Mouse (Mus musculus) frontal cortex, adult 2 months (tissue): ENCODE results near the gene Rbm5. TPM values are rescaled to one million over a fixed set of nuclear protein-coding genes. Genes with fewer than 3 reads are reported as not detected.

ENCODE experiments used
- DNase-seq, 2 experiments: peaks; one replicate each; pipeline ENCODE4 v3.0.0; 2022; ENCODE audit warnings: low spot score in 1 of 2; ENCODE audit errors: extremely low spot score in 1 of 2
- polyA plus RNA-seq: library from polyadenylated mRNA; depleted of rRNA; stranded (reverse); fragments of >200 nt; gene quantifications from 2 replicates; pipeline ENCODE4 v1.2.3, GENCODE M21; 2012

Gene Rbm5
- polyA plus RNA-seq, 1 experiment = 180 TPM

DNA sequence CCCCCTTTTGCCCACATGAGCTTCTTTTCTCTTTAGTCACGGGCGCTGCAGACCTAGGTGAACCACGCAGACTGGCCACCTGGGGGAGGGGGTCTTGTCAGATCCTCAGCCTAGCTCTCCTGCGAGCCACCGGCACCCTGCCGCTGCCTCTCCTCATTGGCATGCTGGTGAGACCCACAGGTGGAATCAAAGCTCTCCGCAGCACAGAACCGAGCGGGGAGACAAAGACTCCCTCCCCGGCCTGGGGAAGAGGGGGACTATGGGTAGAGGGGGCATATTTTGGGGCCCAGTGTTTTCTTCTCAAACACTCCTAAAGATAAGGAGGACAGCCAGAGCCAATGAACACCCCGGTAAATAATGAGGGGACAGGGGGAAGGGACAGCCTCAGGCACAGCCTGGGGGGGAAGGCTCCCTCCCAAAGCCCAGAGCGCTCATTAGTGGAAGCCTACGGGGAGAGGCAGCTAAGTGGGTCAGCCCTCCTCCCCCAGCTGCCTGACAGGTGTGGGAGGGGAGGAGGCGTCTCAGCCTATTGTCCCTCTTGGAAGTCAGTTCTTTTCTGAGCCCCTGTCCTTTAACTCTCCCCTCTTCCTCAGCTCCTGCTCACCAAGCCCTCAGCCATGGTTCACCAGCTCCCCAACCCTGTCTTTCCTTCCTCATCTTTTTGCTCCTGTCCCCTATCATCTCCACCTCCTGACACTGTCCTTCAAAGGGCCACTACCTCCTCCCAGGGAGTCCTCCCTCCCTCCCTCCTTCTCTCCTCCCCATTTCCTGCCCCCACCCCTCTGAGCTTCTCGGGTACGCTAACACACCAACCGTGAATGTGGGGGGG, 35.2 kb downstream of the Rbm5 start:
- no peak for DNase-seq

DNA sequence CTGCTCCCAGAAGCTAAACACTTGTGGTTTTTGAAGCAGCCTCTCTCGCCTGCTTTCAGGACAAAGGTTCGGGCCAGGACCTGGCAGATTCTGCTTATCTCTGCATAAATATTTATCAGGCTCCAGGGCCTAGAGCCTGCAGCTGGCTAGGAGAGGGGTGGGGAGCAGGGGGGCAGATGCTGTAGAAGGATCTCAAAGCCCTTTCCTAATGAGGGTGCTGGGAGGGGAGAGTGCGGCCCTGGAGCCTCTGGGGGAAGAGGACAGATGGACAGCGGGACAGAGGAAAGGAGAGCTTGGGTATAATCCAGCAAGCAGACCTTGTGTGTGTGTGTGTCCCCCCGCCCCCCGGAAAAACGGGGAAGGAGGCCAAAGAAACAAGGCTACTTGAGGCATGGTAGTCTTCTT, 36.2 kb downstream of the Rbm5 start:
- no peak for DNase-seq

DNA sequence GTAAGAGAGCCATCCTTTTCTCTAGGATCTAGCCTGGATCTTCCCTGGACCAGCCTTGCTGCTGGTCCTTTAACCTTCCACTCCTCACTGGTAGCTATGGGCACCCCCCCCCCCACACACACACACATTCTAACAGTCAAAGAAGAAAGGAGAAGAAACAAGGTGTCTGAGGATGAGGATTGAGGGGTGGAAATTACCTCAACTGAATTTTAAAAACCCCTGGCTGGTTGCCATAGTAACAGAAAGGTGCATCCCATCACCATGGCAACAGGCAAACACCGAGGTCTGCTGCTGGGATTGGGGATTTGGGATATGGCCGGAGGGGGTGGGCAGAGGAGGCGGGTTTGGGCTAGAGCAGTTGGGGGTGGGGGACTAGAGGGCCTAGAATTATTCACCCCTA, 41.1 kb downstream of the Rbm5 start:
- no peak for DNase-seq

DNA sequence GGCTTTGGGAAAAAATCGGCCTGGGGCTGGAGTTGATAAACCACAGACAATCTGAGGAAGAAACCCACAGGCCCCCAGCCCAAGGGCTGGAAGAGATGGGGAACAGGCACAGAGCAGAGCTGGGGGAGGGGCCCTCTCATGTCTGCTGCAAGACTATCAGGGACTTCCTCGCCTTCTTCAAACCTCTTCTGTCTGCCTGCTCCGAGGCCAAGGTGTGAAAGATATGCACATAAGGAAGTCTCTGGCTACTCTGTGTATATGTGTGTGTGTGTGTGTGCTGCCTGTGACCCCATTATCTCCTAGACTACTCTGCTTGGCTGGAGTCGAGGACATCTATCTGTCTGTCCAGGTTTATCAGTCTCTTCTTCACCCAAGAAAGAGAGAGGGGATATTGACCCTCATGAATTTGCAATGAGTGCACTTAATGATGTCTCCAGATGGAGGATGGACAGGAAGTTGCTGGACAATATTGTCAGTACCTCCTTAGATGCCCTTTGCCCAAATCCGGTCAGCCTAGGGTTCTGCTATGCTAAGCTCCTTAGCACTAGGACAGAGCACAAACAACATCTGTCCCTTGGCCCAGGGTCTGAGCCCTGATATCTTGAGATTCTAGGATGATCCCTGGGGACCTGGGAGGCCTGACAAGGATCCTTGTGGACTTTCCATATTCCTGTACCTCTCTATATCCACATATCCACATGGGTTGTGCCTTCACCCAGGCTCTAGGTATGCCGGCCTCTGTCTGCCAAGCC, 41.7 kb downstream of the Rbm5 start:
- DNase-seq = no peak

DNA sequence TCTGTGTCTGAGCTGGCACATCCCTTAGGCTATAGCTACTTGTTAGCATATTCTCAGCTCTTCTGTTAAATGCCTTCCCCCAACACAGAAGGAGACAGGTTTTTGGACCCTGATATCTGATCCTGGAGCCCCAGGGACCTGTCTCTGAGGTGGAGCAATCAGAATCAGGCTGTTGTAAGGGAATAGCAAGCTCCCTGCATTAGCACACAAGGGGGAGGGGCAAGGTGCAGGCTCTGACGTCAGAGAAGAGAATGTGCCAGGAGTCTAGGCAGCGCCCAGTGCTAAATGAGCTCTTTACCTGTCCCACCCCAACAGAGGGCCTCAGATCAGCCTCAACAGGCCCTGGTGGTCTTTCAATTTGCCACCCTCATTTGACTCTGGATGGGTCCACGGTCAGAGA, 43.8 kb downstream of the Rbm5 start:
- DNase-seq = no peak

DNA sequence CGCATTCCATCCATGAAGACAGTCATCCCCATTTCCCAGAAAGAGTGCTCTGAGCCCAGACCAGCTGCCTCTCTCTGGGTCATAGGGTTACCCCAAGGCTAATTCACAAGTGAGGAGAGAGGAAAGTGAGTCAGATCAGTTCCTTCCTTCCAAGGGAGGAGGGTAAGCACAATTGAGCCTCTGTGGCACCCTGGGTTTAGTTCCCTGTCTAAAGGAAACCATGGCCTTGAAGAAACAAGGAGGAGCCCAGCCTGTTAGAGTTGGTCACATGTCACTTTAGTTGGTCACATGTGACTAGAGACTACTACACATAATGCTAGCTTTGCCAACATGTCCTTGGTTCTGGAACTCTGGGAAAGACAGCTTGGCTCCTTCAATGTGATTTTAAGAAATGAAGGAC, 46.0 kb downstream of the Rbm5 start:
- no peak for DNase-seq

DNA sequence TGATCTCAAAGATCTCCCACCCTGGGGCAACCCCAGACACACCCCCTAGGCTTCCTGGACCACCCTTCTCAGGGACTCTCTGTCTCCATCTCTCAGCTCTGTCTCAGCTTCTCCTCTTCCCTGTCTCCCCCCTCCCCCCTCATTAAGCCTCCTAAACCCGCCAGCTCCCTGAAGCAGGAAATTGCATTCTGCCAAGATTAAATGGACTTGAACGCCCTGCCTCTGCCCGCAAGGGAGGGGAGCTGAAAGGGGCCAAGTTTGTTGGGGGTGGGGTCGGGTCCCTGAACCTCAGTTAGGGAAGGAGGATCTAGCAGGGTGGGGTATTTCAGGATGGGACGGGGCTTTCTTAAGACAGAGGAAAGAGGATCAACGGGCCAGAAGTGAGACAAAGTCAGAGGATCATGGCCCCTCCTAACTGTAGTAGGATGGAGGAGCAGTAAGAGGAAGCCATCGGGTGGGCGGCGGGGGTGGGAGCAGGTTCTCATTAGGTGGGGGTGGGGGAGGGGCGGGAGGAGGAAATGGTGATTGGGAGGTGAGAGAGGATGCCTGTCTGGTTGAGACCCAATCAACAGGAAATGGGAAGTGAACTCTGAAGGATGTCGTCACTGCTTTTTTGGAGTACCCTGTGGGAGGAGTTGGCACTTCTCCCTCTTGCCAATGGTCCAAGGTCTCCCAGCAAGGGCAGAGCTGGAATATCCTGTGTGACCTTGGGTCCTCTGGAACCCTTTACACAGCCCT, 46.8 kb downstream of the Rbm5 start:
- no peak for DNase-seq

DNA sequence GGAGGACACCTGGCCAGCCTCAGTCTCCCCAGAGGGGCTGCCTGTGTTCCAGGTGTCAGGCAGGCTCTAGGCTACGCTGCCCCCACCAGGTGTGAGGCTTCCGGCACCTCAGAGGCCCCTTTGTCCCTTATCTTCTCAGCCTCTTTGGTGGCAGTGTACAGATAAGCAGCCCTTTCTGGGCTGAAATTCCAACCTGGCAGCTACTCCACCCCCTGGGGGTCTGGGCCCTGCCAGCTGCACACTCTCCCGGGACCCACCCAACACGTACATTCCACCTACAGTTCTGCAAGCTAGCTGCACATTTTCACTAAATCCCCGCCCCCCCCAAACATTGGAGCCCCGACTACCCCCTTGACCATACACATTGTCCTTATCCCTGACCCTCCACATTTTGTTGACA, 47.5 kb downstream of the Rbm5 start:
- DNase-seq = no peak

DNA sequence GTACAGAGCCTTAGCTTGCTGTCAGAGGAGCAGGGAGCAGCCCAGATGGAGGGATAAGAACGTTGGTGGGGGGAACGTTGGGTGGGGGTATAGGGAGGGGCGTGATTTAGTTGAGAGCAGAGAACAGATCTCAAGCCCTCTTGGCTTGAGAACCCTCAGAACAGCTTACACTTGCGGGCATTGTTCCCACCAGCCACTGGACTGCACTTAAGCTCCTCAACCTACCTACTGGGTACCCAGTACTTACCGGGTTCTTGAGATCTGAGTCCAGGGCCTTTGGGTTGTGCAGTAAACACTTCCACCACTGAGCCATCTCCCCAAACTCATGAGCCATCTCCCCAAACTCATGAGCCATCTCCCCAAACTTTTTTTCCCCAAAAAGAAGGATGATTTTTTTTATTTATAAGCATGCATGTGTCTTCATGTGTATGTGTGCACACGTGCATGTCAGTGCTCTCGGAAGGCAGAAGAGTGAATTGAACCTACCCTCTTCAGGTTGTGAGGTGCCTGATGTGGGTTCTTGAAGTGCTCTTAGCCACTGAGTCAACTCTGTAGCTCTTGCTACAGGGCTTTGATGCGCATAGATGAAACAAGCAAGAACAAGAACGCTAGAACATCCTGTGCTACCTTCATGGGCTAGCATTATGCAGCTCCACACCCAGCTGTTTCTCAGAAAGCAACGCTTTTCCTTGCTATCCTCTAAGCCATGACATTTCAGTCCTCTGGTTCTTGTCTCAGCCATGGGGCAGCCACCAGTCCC, 51.8 kb downstream of the Rbm5 start:
- DNase-seq = no peak

DNA sequence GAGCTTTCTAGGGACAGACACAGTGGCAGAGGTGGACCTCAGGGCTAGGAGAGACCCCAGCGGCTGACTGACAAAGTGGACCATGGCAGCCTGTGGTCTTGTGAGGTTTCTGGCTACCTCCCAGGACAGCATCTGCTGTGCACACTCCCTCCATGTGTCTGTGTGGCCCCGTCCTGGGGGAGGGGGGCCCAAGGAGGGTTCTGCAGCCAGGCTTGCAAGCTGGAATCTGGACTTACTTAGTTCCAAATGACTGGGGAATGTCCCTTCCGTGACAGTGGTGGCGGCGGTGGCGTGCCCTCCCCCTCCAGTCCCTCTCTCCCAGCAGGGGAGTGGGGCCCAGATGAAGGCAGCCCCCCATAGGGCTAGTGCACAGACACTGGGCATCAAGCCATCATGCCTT, 53.8 kb downstream of the Rbm5 start:
- no peak for DNase-seq

DNA sequence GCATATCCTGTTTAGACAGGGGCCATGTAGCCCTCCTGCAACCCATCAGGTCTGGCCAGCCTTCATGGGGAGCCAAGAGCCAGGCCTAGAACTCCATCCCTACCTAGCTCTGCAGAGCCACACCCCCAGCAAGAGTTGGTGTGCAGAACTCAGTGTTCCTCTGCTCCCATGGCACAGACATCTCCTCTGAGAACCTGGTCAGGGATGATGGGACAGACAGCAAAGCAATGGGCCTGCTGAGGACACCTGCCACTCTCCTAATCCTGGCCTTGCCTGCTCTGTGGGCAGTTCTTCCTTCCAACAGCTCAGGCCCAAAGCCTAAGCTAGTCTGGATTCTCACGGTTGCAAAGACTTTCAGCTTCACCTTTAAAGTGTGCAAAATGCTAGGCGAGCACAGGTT, 55.2 kb downstream of the Rbm5 start:
- no peak for DNase-seq

DNA sequence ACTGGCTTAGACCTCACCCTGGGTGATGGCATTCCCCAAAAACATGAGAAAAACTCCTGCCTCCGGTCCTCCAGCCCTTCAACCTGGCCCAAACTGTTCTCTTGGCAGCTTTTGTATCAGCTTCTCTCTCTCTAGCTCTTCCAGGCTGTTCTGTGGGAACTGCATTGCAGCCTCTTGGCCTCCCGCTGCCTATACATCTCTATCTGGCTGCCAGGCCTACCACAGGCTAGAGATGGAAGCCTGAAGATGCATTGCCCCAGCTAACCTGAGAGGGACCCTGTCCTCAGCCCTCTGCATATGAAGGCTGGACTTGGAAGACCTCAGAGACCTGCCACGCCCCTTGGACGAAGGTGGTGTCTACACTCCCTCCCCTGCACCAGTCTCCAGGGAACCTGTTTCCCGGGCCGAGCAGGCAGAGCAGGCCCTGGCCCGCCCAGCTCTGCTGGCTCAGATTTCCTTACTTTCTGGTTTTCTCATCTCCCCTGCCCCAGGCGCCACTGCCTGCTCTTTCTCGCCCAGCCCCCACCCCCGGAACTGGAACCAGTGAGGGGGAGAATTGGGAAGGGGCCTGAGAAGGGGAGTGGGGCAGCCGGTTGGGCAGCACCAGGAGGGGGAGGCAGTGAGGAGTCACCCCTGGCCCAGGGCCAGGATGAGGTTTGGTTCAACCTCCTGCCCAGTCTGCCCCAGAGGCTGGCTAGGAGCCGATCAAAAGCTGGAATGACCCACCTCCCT, 56.4 kb downstream of the Rbm5 start:
- DNase-seq = no peak

DNA sequence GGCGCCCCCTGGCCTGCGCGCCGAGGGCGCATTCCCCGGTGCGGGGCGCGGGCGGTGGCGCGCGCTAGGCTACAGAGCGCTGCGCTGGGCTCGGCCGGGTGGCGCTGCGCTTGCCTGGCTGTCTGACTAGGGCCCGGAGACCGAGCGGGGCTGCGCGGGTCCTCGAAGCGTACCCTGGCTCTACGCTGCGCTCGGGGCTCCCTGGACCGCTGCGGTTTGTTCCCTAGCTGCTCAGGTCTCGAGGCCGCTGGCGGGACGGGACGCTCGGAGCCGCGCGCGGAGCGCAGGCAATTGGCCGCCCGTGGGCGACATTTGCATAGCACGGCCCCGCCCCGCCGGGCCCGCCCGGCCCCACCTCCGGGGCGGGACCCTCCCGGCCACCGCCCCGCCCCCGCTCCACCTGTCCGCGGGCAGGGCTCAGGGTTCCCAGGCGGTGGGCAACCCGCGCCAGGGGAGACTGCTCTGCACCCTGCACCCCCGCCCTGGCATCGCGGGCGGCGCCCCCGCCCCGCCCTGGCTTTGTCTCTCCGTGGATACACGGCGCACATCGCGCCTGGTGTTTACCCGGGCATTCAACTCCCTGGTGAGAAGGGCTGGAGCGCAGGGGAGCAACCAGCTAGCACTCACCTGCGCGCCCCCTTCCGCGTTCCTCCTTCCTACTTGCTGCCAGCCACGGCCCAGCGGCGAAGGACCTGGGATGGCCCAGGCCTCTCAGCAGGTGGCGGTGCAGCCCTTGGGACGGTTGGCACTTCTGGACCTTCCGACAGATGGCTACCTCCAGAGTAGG, 60.9 kb downstream of the Rbm5 start, which contains the start of gene Sema3f:
Gene Sema3f, minus strand, starts transcription at position 779 of the 787 bp plus-strand sequence.
- DNase-seq = peak in 1 of 2 experiments; percentile 57

DNA sequence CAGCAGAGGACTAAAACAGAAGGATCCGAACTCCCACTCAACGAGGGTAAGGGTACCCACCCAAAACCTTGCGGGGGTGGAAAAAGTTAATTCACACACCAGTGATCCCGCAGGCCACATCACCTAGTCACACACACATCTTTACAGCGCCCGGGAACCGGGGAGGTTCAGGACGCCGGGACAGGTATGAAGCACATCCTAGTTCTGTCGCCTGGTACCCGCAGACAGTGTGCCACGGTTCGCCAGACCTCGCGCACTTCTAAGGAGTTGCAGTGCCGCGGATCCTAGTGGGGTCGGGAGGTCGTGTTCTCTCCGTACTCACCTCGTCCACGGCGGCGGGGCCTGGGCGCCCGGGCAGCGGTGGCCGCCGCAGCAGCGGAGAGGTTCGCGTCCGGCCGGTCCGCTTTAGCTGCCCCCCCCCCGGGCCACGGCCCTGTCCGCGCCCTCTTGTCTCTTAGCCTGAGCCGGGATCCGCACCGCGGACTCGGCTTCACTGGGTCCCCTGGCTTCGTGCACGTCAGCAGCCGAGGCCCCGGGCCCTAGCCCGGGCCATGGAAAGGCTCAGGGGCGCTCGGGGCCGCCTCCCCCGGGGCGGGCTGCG, 61.6 kb downstream of the Rbm5 start:
- no peak for DNase-seq

DNA sequence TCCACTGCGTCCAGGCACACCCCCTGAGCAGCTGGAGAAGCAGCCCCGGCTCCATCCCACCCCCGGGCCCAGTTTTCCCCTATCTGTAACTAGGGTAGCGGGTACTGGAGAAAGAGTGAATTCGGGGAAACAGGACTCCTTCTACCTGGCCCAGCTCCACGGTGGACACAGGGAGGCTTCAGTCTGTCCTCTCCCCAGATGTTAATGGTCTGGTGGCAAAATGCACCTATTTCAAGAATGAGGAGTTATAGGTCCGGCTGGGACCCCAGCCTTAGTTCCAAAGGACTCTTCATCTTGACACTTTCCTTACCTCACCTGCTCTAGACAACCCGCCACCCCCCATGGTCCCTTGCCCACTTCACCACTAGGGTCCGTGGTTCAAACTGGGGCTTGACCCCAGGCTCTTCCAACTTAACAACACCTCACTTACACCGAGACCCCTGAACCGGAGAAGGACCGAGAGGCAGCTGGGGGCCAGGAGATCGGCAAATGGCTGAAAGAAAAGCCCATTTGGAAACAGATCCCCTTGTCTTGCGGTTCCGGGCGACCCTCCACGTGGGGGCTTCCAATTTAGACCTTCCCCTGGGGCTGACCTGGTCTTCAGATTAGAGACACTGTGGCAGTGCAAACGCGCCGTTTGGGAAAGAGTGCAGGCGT, 62.2 kb downstream of the Rbm5 start:
- DNase-seq = no peak

DNA sequence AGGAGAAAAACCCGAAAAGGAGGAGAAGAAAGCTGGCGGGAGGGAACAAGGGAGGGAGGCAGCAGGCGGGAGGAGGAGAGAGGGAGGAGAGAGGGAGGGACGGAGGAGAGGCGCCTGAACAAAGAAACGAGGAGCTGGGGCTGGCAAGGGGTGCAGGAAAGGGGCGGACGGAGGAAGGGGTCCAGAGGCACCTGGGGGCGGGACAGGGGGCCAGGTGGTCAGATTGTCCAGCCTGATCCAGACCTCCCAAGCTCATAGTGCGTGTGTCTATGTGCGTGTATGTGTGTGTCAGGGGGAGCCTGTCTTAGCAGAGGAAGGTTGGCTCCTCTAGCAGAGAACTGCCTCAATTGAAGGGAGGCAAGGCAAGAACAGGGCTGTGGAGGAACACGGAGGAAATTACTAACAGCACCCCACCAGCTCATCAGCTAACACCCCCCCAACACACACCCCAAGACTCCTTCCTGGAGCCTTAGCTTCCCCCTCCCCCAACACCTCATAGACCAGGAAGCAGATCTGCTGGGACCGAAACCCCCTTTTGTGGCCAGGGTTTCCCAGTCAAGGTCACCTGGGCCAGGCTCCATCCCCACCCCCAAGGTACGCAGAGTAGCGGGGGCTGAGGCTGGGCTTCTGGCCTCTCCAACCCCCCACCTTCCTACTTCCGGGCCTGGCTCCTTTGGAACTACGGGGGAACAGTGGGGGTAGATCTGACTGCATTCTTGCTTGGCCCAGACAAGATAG, 62.9 kb downstream of the Rbm5 start:
- no peak for DNase-seq

DNA sequence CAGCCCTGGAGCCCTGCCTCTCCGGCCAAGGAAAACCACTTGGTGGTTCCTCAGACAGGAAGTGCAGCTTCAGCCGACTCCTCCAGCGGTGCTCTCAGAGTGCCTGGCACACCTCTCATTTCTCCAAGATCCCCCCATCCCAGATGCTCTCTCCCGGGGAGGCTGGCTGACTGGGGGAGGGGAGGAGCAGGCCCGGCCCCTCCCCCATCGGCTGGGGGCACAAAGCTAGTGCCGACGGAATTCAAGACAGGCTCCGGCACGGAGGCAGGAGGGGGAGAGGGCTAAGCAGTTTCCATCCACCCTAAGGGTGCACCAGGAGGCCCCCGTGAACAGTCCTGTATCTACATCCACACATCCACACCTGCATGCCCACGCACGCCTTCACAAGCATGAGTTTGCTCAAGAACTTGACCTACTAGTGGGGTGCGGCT, 64.0 kb downstream of the Rbm5 start:
- no peak for DNase-seq
